In the genomic region with DNA sequence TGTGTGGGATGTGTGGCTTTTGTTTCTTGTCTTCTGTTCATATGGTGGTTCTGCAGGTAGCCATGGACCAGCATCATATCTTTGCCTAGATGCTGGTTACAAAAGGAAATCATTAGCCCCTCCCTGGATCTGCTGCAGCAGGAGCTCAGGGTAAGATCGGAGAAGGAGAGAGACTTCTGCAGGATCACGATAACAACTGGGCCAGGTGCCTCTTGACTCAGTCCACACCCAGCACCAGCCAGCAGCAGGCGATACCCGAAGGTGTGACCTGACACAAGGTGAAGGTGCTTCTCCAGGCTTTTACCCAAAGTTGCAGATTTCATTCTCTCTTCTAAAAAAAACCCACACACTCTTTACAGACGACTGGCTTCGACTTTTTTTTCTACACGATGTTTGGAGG, we compare ENCODE assay signal across 8 mouse cellular contexts. TPM values are rescaled to one million over a fixed set of nuclear protein-coding genes. Genes with fewer than 3 reads are reported as not detected.
DNase-seq lines count a peak whose midpoint lies in the region; ATAC-seq lines count a peak whose summit lies in the region.

No protein-coding gene starts in this region.

- H3K36me3 ChIP-seq in heart, embryonic 13.5 days = peaks cover 55% of the 10 kb centered on the region
- no peaks in the 10 kb centered on the region for H3K36me3 ChIP-seq in hindbrain, embryonic 13.5 days

- DNase-seq in heart, postnatal 4 days = no peak
- no peak for DNase-seq in right cerebral cortex, postnatal 4 days
- no peak for DNase-seq in urinary bladder, postnatal 10 days (ENCODE audit: low spot score)
- DNase-seq in adrenal gland, adult 8-10 months = no peak

- peak overlapping the region; percentile 98 for H3K4me2 ChIP-seq in heart, embryonic 13.5 days
- H3K4me2 ChIP-seq in hindbrain, embryonic 13.5 days = peak overlapping the region; percentile 63

- WGBS in heart, embryonic 13.5 days = 40% methylated on average over 7 of the region's 7 CpGs
- WGBS in hindbrain, embryonic 13.5 days = 75% methylated on average over 7 of the region's 7 CpGs

- H3K27ac ChIP-seq in heart, embryonic 13.5 days (replicated peaks) = no peak overlapping the region
- no peak overlapping the region for H3K27ac ChIP-seq in brown adipose tissue, adult 24 weeks (replicated peaks; ENCODE audit: low read depth, low read length)
- H3K27ac ChIP-seq in hindbrain, embryonic 13.5 days = no peak overlapping the region

- H3K4me1 ChIP-seq in heart, embryonic 13.5 days = peaks cover 79% of the 10 kb centered on the region
- peaks cover 39% of the 10 kb centered on the region for H3K4me1 ChIP-seq in brown adipose tissue, adult 24 weeks (ENCODE audit: control insufficient read depth, insufficient read depth, insufficient read length, low read length)
- peaks cover 51% of the 10 kb centered on the region for H3K4me1 ChIP-seq in hindbrain, embryonic 13.5 days (replicated peaks)

- ATAC-seq in heart, embryonic 13.5 days (ENCODE audit: extremely low read depth, insufficient number of reproducible peaks, low FRiP score, low TSS enrichment) = no peak
- ATAC-seq in hindbrain, embryonic 13.5 days (ENCODE audit: low FRiP score) = no peak
- ATAC-seq in megakaryocyte-erythroid progenitor cell, adult 5-6 weeks (replicated peaks; ENCODE audit: low FRiP score, low TSS enrichment, poor library complexity, severe bottlenecking) = peak; percentile 80

- peak overlapping the region; percentile 79 for H3K4me3 ChIP-seq in heart, embryonic 13.5 days
- H3K4me3 ChIP-seq in brown adipose tissue, adult 24 weeks (ENCODE audit: insufficient read depth, low read depth, low read length) = peak overlapping the region; percentile 89
- H3K4me3 ChIP-seq in hindbrain, embryonic 13.5 days = 0 out of 2 replicates have a peak overlapping the region, but pooled peaks have one; percentile 8

- H3K9ac ChIP-seq in heart, embryonic 13.5 days = peak overlapping the region; percentile 91
- H3K9ac ChIP-seq in hindbrain, embryonic 13.5 days = 0 out of 2 replicates have a peak overlapping the region, but pooled peaks have one; percentile 19

- no peaks in the 10 kb centered on the region for H3K27me3 ChIP-seq in heart, embryonic 13.5 days (replicated peaks)
- H3K27me3 ChIP-seq in hindbrain, embryonic 13.5 days = no peaks in the 10 kb centered on the region

- H3K9me3 ChIP-seq in heart, embryonic 13.5 days = no peaks in the 10 kb centered on the region
- H3K9me3 ChIP-seq in hindbrain, embryonic 13.5 days = no peaks in the 10 kb centered on the region

RNA-seq across cellular contexts. Expression of a gene that starts 2.6 kb away (rescaled TPM):
- polyA plus RNA-seq in heart, embryonic 13.5 days (2015; fragmentation: Nextera tagmentation; extraction: Ambion mirVana) = 34.6 and 36.1 TPM in 2 replicates
- 10 to 100 TPM; 49.1 to 53.5 TPM for total RNA-seq in heart, postnatal 4 days (2021)
- polyA plus RNA-seq in brown adipose tissue, adult 24 weeks (2012; ENCODE audit: insufficient read depth, insufficient read length, missing spikeins) = 14.0 and 22.4 TPM in 2 replicates
- polyA plus RNA-seq in hindbrain, embryonic 13.5 days (2015; fragmentation: Nextera tagmentation; extraction: Ambion mirVana) = 17.3 and 18.1 TPM in 2 replicates
- total RNA-seq in megakaryocyte-erythroid progenitor cell, adult 5-6 weeks (2014; fragmentation: Nextera tagmentation) = 40.2 and 42.1 TPM in 2 replicates
- 24.7 and 26.4 TPM in 2 replicates for total RNA-seq in megakaryocyte-erythroid progenitor cell, adult 5-6 weeks (2017)
- total RNA-seq in adrenal gland, adult 8-10 months (2022) = 10 to 100 TPM; 31.3 to 33.8 (median 31.9) TPM

RNA-seq across cellular contexts. Expression of a gene that starts 48.4 kb away (rescaled TPM):
- 37.6 and 41.7 TPM in 2 replicates for polyA plus RNA-seq in heart, embryonic 13.5 days (2015; fragmentation: Nextera tagmentation; extraction: Ambion mirVana)
- 10 to 100 TPM; 44.6 to 47.0 TPM for total RNA-seq in heart, postnatal 4 days (2021)
- 67.2 and 80.7 TPM in 2 replicates for polyA plus RNA-seq in brown adipose tissue, adult 24 weeks (2012; ENCODE audit: insufficient read depth, insufficient read length, missing spikeins)
- polyA plus RNA-seq in hindbrain, embryonic 13.5 days (2015; fragmentation: Nextera tagmentation; extraction: Ambion mirVana) = 50.4 and 52.4 TPM in 2 replicates
- total RNA-seq in megakaryocyte-erythroid progenitor cell, adult 5-6 weeks (2014; fragmentation: Nextera tagmentation) = 26.5 and 27.6 TPM in 2 replicates
- total RNA-seq in megakaryocyte-erythroid progenitor cell, adult 5-6 weeks (2017) = 60.5 and 70.7 TPM in 2 replicates
- 100 to 1,000 TPM in 1 of 4 experiments, 10 to 100 TPM in 3; 80.8 to 101 (median 85.6) TPM for total RNA-seq in adrenal gland, adult 8-10 months (2022)

Comparison
In these comparisons a context has a peak if more than half of its experiments do, and no peak if none do; other contexts are left out.
1. H3K4me3 ChIP-seq: peak in every context shown above with its lines; median percentile 89 in brown adipose tissue, adult 24 weeks; 79 in heart, embryonic 13.5 days; 8 in hindbrain, embryonic 13.5 days.